Mouse (Mus musculus) heart, postnatal 0 days (tissue): ENCODE results near the gene Klf4. TPM values are rescaled to one million over a fixed set of nuclear protein-coding genes. Genes with fewer than 3 reads are reported as not detected.

Source experiments
- ATAC-seq: fragments of 200-750 bp; cut with Nextera tagmentation; 2 replicates; pipeline ENCODE4 v1.8.0; 2017; ENCODE audit warnings: low read depth, moderate number of reproducible peaks, moderate library complexity; ENCODE audit not compliant: insufficient read depth
- DNase-seq: peaks from one replicate; pipeline ENCODE4 v3.0.0-alpha.2; 2016; ENCODE audit warnings: low spot score
- H3K27ac ChIP-seq: fragments of 300-500 bp; sonication (generic); 2 replicates; pipeline ENCODE4 v1.5.1; 2014; ENCODE audit warnings: low read depth, mild to moderate bottlenecking
- H3K27me3 ChIP-seq: fragments of 300-500 bp; sonication (generic); 2 replicates; pipeline ENCODE4 v1.6.1; 2014; ENCODE audit warnings: low read length, mixed read lengths; ENCODE audit not compliant: control insufficient read depth, insufficient read depth
- H3K36me3 ChIP-seq: fragments of 300-500 bp; sonication (generic); replicated peaks from 2 replicates; pipeline ENCODE4 v1.6.1; 2014; ENCODE audit warnings: low read length, mixed read lengths; ENCODE audit not compliant: control insufficient read depth, insufficient read depth
- H3K4me1 ChIP-seq: fragments of 300-500 bp; sonication (generic); 2 replicates; pipeline ENCODE4 v1.6.1; 2014; ENCODE audit warnings: antibody characterized with exemption; ENCODE audit not compliant: control insufficient read depth, insufficient read depth
- H3K4me2 ChIP-seq: fragments of 300-500 bp; sonication (generic); 2 replicates; pipeline ENCODE4 v1.6.1; 2014; ENCODE audit warnings: low read depth, mild to moderate bottlenecking, low read length, moderate library complexity
- H3K4me3 ChIP-seq: fragments of 300-500 bp; sonication (generic); 2 replicates; pipeline ENCODE4 v1.5.1; 2014; ENCODE audit warnings: low read depth, low read length
- H3K9ac ChIP-seq: fragments of 300-500 bp; sonication (generic); replicated peaks from 2 replicates; pipeline ENCODE4 v1.6.1; 2014; ENCODE audit warnings: low read depth, low read length, mixed read lengths
- H3K9me3 ChIP-seq: fragments of 300-500 bp; sonication (generic); replicated peaks from 2 replicates; pipeline ENCODE4 v1.6.1; 2016; ENCODE audit warnings: low read length; ENCODE audit not compliant: control insufficient read depth
- CTCF ChIP-seq: IDR thresholded peaks from 2 replicates; pipeline ENCODE4 v1.5.1; 2016; ENCODE audit warnings: antibody characterized with exemption, control low read depth, low read depth
- EP300 ChIP-seq: IDR thresholded peaks from 2 replicates; pipeline ENCODE4 v1.6.1; 2016; ENCODE audit warnings: antibody characterized with exemption, low read depth
- WGBS: fragments of 180-500 bp; shearing (Covaris S2); extraction: QIAGEN DNeasy Blood & Tissue Kit; methylation state at CpG from one replicate; pipeline ENCODE4 v1.1.7; 2014; 5-methylcytosine and 5-hydroxymethylcytosine counted together
- polyA plus RNA-seq: library from polyadenylated mRNA; unstranded; fragments of >200 nt; fragmentation: Nextera tagmentation; extraction: Ambion mirVana; gene quantifications from 2 replicates; pipeline ENCODE4 v1.2.1, GENCODE M21; 2015
- total RNA-seq: library from RNA; depleted of rRNA; stranded (reverse); fragments of >200 nt; gene quantifications from 2 replicates; pipeline ENCODE4 v1.2.3, GENCODE M21; 2014; ENCODE audit warnings: low replicate concordance

Klf4 gene
- total and polyA plus RNA-seq, 2 experiments from 2014 or later = 6.5 to 17.9 TPM

DNA sequence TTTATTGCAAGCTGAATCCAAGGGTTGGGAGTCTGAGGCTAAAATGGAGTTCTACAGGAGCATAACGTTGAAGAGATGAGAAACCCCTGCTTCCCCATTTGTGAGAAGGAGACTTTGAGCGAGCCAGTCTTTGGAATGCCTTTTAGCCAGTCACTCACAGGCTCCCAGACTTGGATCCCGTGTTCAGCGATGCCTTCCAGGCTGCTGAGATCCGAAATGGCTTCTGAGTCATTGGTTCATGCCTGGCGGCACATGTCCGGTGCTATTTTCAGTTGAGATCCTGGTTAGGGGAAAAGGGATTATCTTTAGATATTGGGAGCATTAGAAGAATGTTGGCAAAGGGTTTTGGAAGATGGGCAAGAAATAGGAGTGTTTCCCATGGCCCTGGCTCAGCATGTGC is 14.8 kb downstream of the Klf4 start:
- WGBS = 43% methylated on average over 7 of the region's 7 CpGs
- TF ChIP-seq EP300 (no peak), CTCF (no peak)
- no peaks in the 10 kb centered on the region for H3K4me1 ChIP-seq
- no peak for DNase-seq
- ATAC-seq = no peak
- H3K9ac ChIP-seq = no peak overlapping the region
- H3K27me3 ChIP-seq = peaks cover 6% of the 10 kb centered on the region; the same call in 1 of the 2 replicates
- no peaks in the 10 kb centered on the region for H3K9me3 ChIP-seq
- no peak overlapping the region for H3K4me3 ChIP-seq
- H3K27ac ChIP-seq = no peak overlapping the region
- no peak overlapping the region for H3K4me2 ChIP-seq
- H3K36me3 ChIP-seq = no peaks in the 10 kb centered on the region

- Histone ChIP-seq H3K36me3 (no peaks in the 10 kb centered on the region), H3K4me2 (no peak overlapping the region), H3K9ac (no peak overlapping the region), H3K4me3 (no peak overlapping the region), H3K27ac (no peak overlapping the region), H3K4me1 (no peaks in the 10 kb centered on the region), H3K27me3 (0 out of 2 replicates have a peak, but pooled peaks cover 6% of the 10 kb centered on the region), H3K9me3 (no peaks in the 10 kb centered on the region)
- TF ChIP-seq CTCF (no peak), EP300 (no peak)
- DNase-seq (no peak), ATAC-seq (no peak)
- WGBS = 78% methylated on average over 8 of the region's 8 CpGs
Observed at GRCm38 (mm10) chr4:55516048-55516447, 16.2 kb downstream of the Klf4 start.

- Histone ChIP-seq H3K4me2 (peak overlapping the region; percentile 74), H3K27me3 (0 out of 2 replicates have a peak, but pooled peaks cover 6% of the 10 kb centered on the region), H3K4me3 (peak overlapping the region; percentile 66), H3K27ac (peak overlapping the region; percentile 40; the same call in 1 of the 2 replicates), H3K36me3 (no peaks in the 10 kb centered on the region), H3K4me1 (no peaks in the 10 kb centered on the region), H3K9ac (peak overlapping the region; percentile 57), H3K9me3 (no peaks in the 10 kb centered on the region)
- under 1% methylated on average over 39 of the region's 39 CpGs for WGBS
- TF ChIP-seq EP300 = no peak
- peak; percentile 80 for TF ChIP-seq CTCF
- DNase-seq = peak; percentile 81
- peak; percentile 97 for ATAC-seq
Observed at GRCm38 (mm10) chr4:55514733-55515176, 17.5 kb downstream of the Klf4 start.

GRCm38 (mm10) chr4:55513615-55514279 is 18.5 kb downstream of the Klf4 start:
- DNase-seq = no peak
- H3K27me3 ChIP-seq = 0 out of 2 replicates have a peak, but pooled peaks cover 6% of the 10 kb centered on the region
- no peaks in the 10 kb centered on the region for H3K4me1 ChIP-seq
- H3K9ac ChIP-seq = no peak overlapping the region
- H3K27ac ChIP-seq = no peak overlapping the region
- H3K4me3 ChIP-seq = no peak overlapping the region
- H3K36me3 ChIP-seq = no peaks in the 10 kb centered on the region
- 60% methylated on average over 7 of the region's 7 CpGs for WGBS
- no peak overlapping the region for H3K4me2 ChIP-seq
- H3K9me3 ChIP-seq = no peaks in the 10 kb centered on the region
- no peak for ATAC-seq
- TF ChIP-seq CTCF = no peak
- no peak for TF ChIP-seq EP300

- Histone ChIP-seq H3K9me3 (no peaks in the 10 kb centered on the region), H3K9ac (no peak overlapping the region), H3K27me3 (0 out of 2 replicates have a peak, but pooled peaks cover 6% of the 10 kb centered on the region), H3K4me1 (no peaks in the 10 kb centered on the region), H3K4me3 (no peak overlapping the region), H3K4me2 (no peak overlapping the region), H3K36me3 (no peaks in the 10 kb centered on the region), H3K27ac (no peak overlapping the region)
- WGBS = 72% methylated on average over 2 of the region's 2 CpGs
- TF ChIP-seq CTCF = no peak
- TF ChIP-seq EP300 = no peak
- ATAC-seq (no peak), DNase-seq (no peak)
Observed at GRCm38 (mm10) chr4:55511389-55511788, 20.9 kb downstream of the Klf4 start.
